ENCODE assay signal across 8 mouse cellular contexts in genomic region chr11:60108631-60109172, GRCm38 (mm10). TPM values are rescaled to one million over a fixed set of nuclear protein-coding genes. Genes with fewer than 3 reads are reported as not detected.
DNase-seq lines count a peak whose midpoint lies in the region; ATAC-seq and TF ChIP-seq lines count a peak whose summit lies in the region.

No protein-coding gene starts in this region.

- H3K9me3 ChIP-seq in liver, embryonic 12.5 days (replicated peaks), result no peaks in the 10 kb centered on the region
- no peaks in the 10 kb centered on the region for H3K9me3 ChIP-seq in liver, postnatal 0 days (ENCODE audit: low read length)
- H3K9me3 ChIP-seq in hindbrain, embryonic 15.5 days, result no peaks in the 10 kb centered on the region
- H3K9me3 ChIP-seq in liver, embryonic 14.5 days (ENCODE audit: control insufficient read depth, low read length), result no peaks in the 10 kb centered on the region

- TF ChIP-seq CTCF in liver, postnatal 0 days (IDR thresholded peaks at IDR 0.05; ENCODE audit: low read depth), result no peak
- TF ChIP-seq CTCF in liver, embryonic 14.5 days (IDR thresholded peaks at IDR 0.05; ENCODE audit: low read depth), result no peak

- H3K36me3 ChIP-seq in liver, embryonic 12.5 days, result no peaks in the 10 kb centered on the region
- H3K36me3 ChIP-seq in liver, postnatal 0 days (replicated peaks; ENCODE audit: insufficient read depth, low read length), result no peaks in the 10 kb centered on the region
- no peaks in the 10 kb centered on the region for H3K36me3 ChIP-seq in hindbrain, embryonic 15.5 days
- no peaks in the 10 kb centered on the region for H3K36me3 ChIP-seq in liver, embryonic 14.5 days (replicated peaks; ENCODE audit: control insufficient read depth, insufficient read depth, low read depth)

- no peak overlapping the region for H3K4me3 ChIP-seq in liver, embryonic 12.5 days
- no peak overlapping the region for H3K4me3 ChIP-seq in liver, postnatal 0 days (ENCODE audit: low read depth, low read length)
- no peak overlapping the region for H3K4me3 ChIP-seq in hindbrain, embryonic 15.5 days
- H3K4me3 ChIP-seq in liver, embryonic 14.5 days (ENCODE audit: insufficient read depth in 1 of 2, low read depth in 2 of 2, low read length in 2 of 2), result no peak overlapping the region

- H3K27ac ChIP-seq in liver, embryonic 12.5 days, result peak overlapping the region; percentile 12; the same call in 1 of the 2 replicates
- no peak overlapping the region for H3K27ac ChIP-seq in liver, postnatal 0 days (ENCODE audit: low read depth)
- H3K27ac ChIP-seq in hindbrain, embryonic 15.5 days (replicated peaks), result peak overlapping the region; percentile 53; the same call in 1 of the 2 replicates
- H3K27ac ChIP-seq in liver, embryonic 14.5 days, result no peak overlapping the region

- no peak for ATAC-seq in liver, embryonic 12.5 days
- ATAC-seq in liver, postnatal 0 days, result no peak
- ATAC-seq in hindbrain, embryonic 15.5 days (ENCODE audit: low FRiP score, low read depth), result no peak
- ATAC-seq in liver, embryonic 14.5 days (ENCODE audit: insufficient read depth), result no peak
- no peak for ATAC-seq in frontal cortex, adult (ENCODE audit: low TSS enrichment)

- no peak for TF ChIP-seq EP300 in liver, postnatal 0 days (IDR thresholded peaks at IDR 0.05; ENCODE audit: low read depth)
- TF ChIP-seq EP300 in liver, embryonic 14.5 days (IDR thresholded peaks at IDR 0.05; ENCODE audit: low read depth), result no peak

- 49% methylated on average over 5 of the region's 5 CpGs for WGBS in liver, embryonic 12.5 days (ENCODE audit: insufficient replicate concordance)
- WGBS in liver, postnatal 0 days (ENCODE audit: insufficient replicate concordance), result 50% methylated on average over 5 of the region's 5 CpGs
- 49% methylated on average over 5 of the region's 5 CpGs for WGBS in hindbrain, embryonic 15.5 days
- WGBS in liver, embryonic 14.5 days (ENCODE audit: insufficient replicate concordance), result 53% methylated on average over 5 of the region's 5 CpGs

- no peaks in the 10 kb centered on the region for H3K27me3 ChIP-seq in liver, embryonic 12.5 days (replicated peaks)
- H3K27me3 ChIP-seq in liver, postnatal 0 days (ENCODE audit: insufficient read depth, low read length), result no peaks in the 10 kb centered on the region
- H3K27me3 ChIP-seq in hindbrain, embryonic 15.5 days, result no peaks in the 10 kb centered on the region
- H3K27me3 ChIP-seq in liver, embryonic 14.5 days (ENCODE audit: control insufficient read depth, insufficient read depth, low read length), result no peaks in the 10 kb centered on the region

- H3K9ac ChIP-seq in liver, embryonic 12.5 days, result peak overlapping the region; percentile 5
- H3K9ac ChIP-seq in liver, postnatal 0 days (replicated peaks), result no peak overlapping the region
- H3K9ac ChIP-seq in hindbrain, embryonic 15.5 days, result no peak overlapping the region
- 0 out of 2 replicates have a peak overlapping the region, but pooled peaks have one; percentile 18 for H3K9ac ChIP-seq in liver, embryonic 14.5 days (replicated peaks)

- H3K4me2 ChIP-seq in liver, embryonic 12.5 days, result peak overlapping the region; percentile 8; the same call in 1 of the 2 replicates
- no peak overlapping the region for H3K4me2 ChIP-seq in liver, postnatal 0 days (ENCODE audit: low read depth, low read length)
- H3K4me2 ChIP-seq in hindbrain, embryonic 15.5 days, result no peak overlapping the region
- no peak overlapping the region for H3K4me2 ChIP-seq in liver, embryonic 14.5 days (ENCODE audit: low read depth)

- H3K4me1 ChIP-seq in liver, embryonic 12.5 days, result peaks cover 81% of the 10 kb centered on the region
- H3K4me1 ChIP-seq in liver, postnatal 0 days (ENCODE audit: insufficient read depth), result peaks cover 61% of the 10 kb centered on the region
- peaks cover 77% of the 10 kb centered on the region for H3K4me1 ChIP-seq in hindbrain, embryonic 15.5 days (replicated peaks)
- H3K4me1 ChIP-seq in liver, embryonic 14.5 days (replicated peaks; ENCODE audit: control insufficient read depth in 2 of 2, insufficient read depth in 2 of 2, low read length in 1 of 2), result peaks cover 42 to 63% of the 10 kb centered on the region in 2 experiments

- intact Hi-C loops in left cerebral cortex, postnatal 25 days (cut with DNase I), result loop anchor here (5.0 kb wide), 1 partner anchor 309 kb away; the partner anchor contains the start of genes Atpaf2 and Gid4

- no peak for DNase-seq in liver, postnatal 0 days
- DNase-seq in adrenal gland, adult 18-20 months (ENCODE audit: low spot score in 2 of 2), result peak; percentile 41 to 46
- no peak for DNase-seq in liver, embryonic 14.5 days (ENCODE audit: low read depth in 3 of 3, low spot score in 3 of 3)
- no peak for DNase-seq in left cerebral cortex, postnatal 25 days (ENCODE audit: low spot score in 2 of 2)
- DNase-seq in testis, postnatal 14 days (ENCODE audit: low spot score), result no peak

RNA-seq across cellular contexts. Expression of gene Rai1, which starts 3.9 kb away (rescaled TPM):
- 11.3 and 11.6 TPM in 2 replicates for polyA plus RNA-seq in liver, embryonic 12.5 days (2016; fragmentation: Nextera tagmentation; extraction: Ambion mirVana)
- polyA plus RNA-seq in liver, postnatal 0 days (2015; fragmentation: Nextera tagmentation; extraction: Ambion mirVana), result 3.8 and 4.4 TPM in 2 replicates
- 10 to 100 TPM; 35.2 to 42.3 TPM for total RNA-seq in adrenal gland, adult 18-20 months (2021)
- polyA plus RNA-seq in hindbrain, embryonic 15.5 days (2015; fragmentation: Nextera tagmentation; extraction: Ambion mirVana), result 32.5 and 33.2 TPM in 2 replicates
- polyA plus RNA-seq in liver, embryonic 14.5 days (2012; rRNA removed), result 7.2 and 7.8 TPM in 2 replicates
- polyA plus RNA-seq in liver, embryonic 14.5 days (2014; fragmentation: Nextera tagmentation; extraction: Ambion mirVana), result 4.5 and 5.3 TPM in 2 replicates
- 10 to 100 TPM; 59.4 to 69.2 TPM for total RNA-seq in left cerebral cortex, postnatal 25 days (2021)

Comparison
In these comparisons a context has a peak if more than half of its experiments do, and no peak if none do; other contexts are left out.
1. H3K27ac ChIP-seq: peak in liver, embryonic 12.5 days (single experiment) and hindbrain, embryonic 15.5 days (single experiment); none in liver, postnatal 0 days (single experiment) and liver, embryonic 14.5 days (single experiment).
2. H3K9ac ChIP-seq: peak in liver, embryonic 12.5 days (single experiment) and liver, embryonic 14.5 days (single experiment); none in liver, postnatal 0 days (single experiment) and hindbrain, embryonic 15.5 days (single experiment).
3. DNase-seq: peak in adrenal gland, adult 18-20 months (2 of 2); none in liver, postnatal 0 days (single experiment), liver, embryonic 14.5 days (0 of 3), left cerebral cortex, postnatal 25 days (0 of 2) and testis, postnatal 14 days (single experiment).